Mouse (Mus musculus) cerebellum, postnatal 36 days (tissue): ENCODE data around the gene Tns3.

Experiments
- DNase-seq, 2 experiments: peaks; one replicate each; pipeline ENCODE4 v3.0.0; 2021 to 2022; ENCODE audit warnings: mixed read lengths in 2 of 2

Tns3 gene

GRCm38 (mm10) chr11:8664393-8664743, at the start of gene Tns3:
TSS of gene Tns3 (minus strand) at chr11:8664535.
- peak; percentile 35 to 55 for DNase-seq

- no peak for DNase-seq
Measured at GRCm38 (mm10) chr11:8706246-8707041, 42.1 kb upstream of the Tns3 start.

GRCm38 (mm10) chr11:8705156-8705555, 40.8 kb upstream of the Tns3 start:
- DNase-seq: no peak

GRCm38 (mm10) chr11:8703876-8704275, 39.5 kb upstream of the Tns3 start:
- DNase-seq: no peak

- no peak for DNase-seq
Measured at GRCm38 (mm10) chr11:8702532-8702886, 38.2 kb upstream of the Tns3 start.

GRCm38 (mm10) chr11:8701845-8702531, 37.7 kb upstream of the Tns3 start:
- DNase-seq: no peak

- DNase-seq: no peak
Measured at GRCm38 (mm10) chr11:8701400-8701799, 37.1 kb upstream of the Tns3 start.

GRCm38 (mm10) chr11:8700641-8701221, 36.4 kb upstream of the Tns3 start:
- no peak for DNase-seq

GRCm38 (mm10) chr11:8699777-8700176, 35.4 kb upstream of the Tns3 start:
- no peak for DNase-seq

GRCm38 (mm10) chr11:8697670-8698069, 33.3 kb upstream of the Tns3 start:
- no peak for DNase-seq

- no peak for DNase-seq
Measured at GRCm38 (mm10) chr11:8694096-8694495, 29.8 kb upstream of the Tns3 start.

GRCm38 (mm10) chr11:8692536-8693471, 28.5 kb upstream of the Tns3 start:
- DNase-seq: no peak

- DNase-seq: no peak
Measured at GRCm38 (mm10) chr11:8692162-8692535, 27.8 kb upstream of the Tns3 start.

- DNase-seq: no peak
Measured at GRCm38 (mm10) chr11:8691605-8692004, 27.3 kb upstream of the Tns3 start.

- no peak for DNase-seq
Measured at GRCm38 (mm10) chr11:8690633-8691032, 26.3 kb upstream of the Tns3 start.

GRCm38 (mm10) chr11:8689515-8689914, 25.2 kb upstream of the Tns3 start:
- DNase-seq: no peak

- DNase-seq: no peak
Measured at GRCm38 (mm10) chr11:8688907-8689306, 24.6 kb upstream of the Tns3 start.

GRCm38 (mm10) chr11:8686501-8686900, 22.2 kb upstream of the Tns3 start:
- DNase-seq: no peak

GRCm38 (mm10) chr11:8686061-8686460, 21.7 kb upstream of the Tns3 start:
- DNase-seq: no peak

- DNase-seq: no peak
Measured at GRCm38 (mm10) chr11:8685195-8685594, 20.9 kb upstream of the Tns3 start.

GRCm38 (mm10) chr11:8684262-8684661, 19.9 kb upstream of the Tns3 start:
- no peak for DNase-seq

- no peak for DNase-seq
Measured at GRCm38 (mm10) chr11:8681356-8681755, 17.0 kb upstream of the Tns3 start.

GRCm38 (mm10) chr11:8680650-8681049, 16.3 kb upstream of the Tns3 start:
- no peak for DNase-seq
